Mouse (Mus musculus): ENCODE measurements at regions not wholly inside any gene's neighbourhood (a gene's known extent, or its start where the extent isn't known, plus 50 kb on each side); places are given as distances from the start of the nearest gene placed in this dataset.

GRCm38 (mm10) chr10:91734691-91735090, 553.6 kb upstream of the Tmpo start:
- no peak for DNase-seq (ENCODE audit: low spot score in 2 of 2)

DNA sequence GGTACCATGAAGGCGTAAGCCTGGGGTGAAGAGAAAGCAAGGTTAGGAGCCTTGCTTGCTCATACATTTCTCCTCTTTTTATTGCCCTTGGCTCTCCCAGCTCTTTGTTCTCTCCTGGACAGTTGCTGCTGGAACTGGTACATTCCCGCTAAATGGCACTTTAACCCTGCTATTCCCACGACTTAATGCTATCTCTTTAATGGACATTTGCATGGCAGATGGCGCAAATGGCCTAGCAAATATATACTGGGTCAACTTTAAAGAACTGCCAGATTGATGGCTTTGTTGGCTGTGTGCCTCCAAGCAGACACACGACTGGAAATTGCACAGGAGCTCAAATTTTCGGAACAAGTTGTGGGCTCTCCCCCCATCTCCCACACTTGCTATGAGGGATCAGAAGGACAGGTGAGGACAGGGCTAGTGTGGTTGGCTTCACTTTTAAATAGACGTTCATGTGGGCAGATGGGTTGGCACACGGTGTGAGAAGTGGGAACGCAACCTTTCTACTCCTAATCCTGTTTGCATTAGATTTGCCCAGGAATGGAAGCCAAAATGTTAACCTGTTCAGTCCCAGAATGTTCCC, 551.0 kb upstream of the Tmpo start:
- DNase-seq (ENCODE audit: low spot score in 2 of 2): no peak

DNA sequence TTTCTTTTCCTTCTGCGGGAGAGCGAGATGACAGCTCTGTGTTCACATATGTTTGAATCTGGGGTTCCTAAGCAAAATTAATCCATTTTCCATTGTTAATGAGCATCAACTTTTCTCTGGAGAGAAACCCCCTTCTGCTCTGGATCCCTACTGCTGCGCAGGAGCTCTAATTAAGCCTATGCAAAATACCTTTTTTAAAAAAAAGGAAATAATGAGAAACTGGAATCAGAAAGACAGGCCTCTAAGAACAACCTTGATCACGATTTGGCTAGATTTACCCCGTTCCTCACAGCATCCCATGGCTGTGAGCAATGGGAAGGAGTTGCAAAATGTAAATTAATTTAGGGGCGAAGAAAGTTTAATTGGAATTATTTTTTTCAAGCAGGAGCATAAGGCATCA, 548.9 kb upstream of the Tmpo start:
- DNase-seq (ENCODE audit: low spot score in 2 of 2): no peak

DNA sequence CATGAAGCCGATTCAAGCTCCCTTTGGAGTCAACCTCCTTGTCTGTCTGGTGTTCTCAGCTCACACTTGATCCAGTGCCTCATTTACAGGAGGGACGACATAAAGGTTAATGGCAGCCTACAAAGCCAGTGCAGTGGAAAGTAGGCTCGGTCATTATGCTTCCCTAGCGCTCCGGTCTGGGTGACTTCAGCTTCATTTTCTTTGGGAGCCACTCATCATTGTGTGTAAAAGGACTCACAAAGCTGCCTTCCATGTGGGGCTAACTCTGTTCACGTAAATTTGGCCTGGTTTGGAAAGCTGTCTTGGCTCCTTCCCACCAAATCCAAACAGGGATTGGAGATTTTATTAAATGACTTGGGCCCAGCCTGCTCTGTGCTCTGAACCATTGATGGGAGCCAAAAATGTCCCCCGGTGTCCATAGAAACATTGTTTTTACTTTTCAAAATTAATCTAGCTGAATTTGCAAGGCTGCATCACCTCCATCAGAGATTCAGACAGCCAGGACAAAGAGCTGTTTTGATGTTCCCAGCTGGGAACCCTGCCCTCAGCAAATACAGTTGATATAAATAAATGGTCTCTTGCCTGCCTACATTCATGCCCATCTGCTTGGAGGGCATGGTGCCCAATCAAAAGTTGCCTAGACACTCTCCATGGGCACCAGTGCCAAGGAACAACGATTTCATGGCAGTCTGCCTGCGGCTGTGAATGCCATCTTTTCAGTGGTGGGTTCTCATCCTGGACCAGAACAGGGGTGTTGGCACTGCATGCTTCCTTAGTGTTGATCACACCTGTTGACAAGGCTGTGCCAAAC, 538.7 kb upstream of the Tmpo start:
- DNase-seq (ENCODE audit: low spot score in 2 of 2): peak; percentile 53 to 71

GRCm38 (mm10) chr10:91716604-91717003, 535.5 kb upstream of the Tmpo start:
- no peak for DNase-seq (ENCODE audit: low spot score in 2 of 2)

DNA sequence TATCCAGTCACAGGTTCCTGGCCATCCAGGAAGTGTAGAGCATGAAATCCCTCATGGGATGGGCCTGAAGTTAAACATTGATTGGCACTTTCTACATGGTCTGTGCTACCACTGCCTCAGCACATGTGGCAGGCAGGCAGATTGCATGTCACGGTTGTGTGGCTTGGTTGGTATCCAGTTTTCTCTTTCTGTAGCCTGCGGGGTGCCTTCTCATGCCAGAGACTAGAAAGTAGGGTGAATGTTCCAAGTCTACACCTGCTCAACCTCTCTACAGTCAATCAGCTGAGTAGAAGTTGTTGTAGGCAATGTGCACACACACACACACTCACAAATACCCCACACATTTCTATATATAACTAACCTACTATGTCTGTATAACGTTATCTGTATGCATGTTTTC, 533.5 kb upstream of the Tmpo start:
- peak in 1 of 2 experiments; percentile 4 for DNase-seq (ENCODE audit: low spot score in 2 of 2)

- DNase-seq (ENCODE audit: low spot score in 2 of 2): no peak
Measured at GRCm38 (mm10) chr10:91713529-91713928, 532.4 kb upstream of the Tmpo start.

GRCm38 (mm10) chr10:91706816-91707215, 525.7 kb upstream of the Tmpo start:
- no peak for DNase-seq (ENCODE audit: low spot score in 2 of 2)

- no peak for DNase-seq (ENCODE audit: low spot score in 2 of 2)
Measured at GRCm38 (mm10) chr10:91704751-91705150, 523.6 kb upstream of the Tmpo start.

DNA sequence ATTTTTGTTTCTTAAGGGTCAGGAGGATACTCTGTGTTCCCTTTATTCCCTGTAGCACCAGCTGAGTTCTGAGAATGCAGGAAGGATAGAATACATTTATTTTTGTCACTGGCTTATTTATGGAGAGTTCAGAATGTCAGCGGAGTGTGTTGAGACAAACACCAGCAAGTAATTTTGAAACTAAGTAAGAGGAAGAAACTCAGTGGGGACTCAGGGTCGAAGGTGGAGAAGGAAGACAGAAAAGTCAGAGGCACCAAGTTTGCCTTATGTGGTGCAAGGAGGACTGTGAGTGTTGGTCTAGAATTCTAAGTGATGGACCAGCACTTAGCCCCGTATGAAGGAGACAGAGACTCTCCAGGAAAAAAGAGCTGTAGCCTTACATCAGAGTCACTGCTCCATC, 520.7 kb upstream of the Tmpo start:
- DNase-seq (ENCODE audit: low spot score in 2 of 2): no peak

DNA sequence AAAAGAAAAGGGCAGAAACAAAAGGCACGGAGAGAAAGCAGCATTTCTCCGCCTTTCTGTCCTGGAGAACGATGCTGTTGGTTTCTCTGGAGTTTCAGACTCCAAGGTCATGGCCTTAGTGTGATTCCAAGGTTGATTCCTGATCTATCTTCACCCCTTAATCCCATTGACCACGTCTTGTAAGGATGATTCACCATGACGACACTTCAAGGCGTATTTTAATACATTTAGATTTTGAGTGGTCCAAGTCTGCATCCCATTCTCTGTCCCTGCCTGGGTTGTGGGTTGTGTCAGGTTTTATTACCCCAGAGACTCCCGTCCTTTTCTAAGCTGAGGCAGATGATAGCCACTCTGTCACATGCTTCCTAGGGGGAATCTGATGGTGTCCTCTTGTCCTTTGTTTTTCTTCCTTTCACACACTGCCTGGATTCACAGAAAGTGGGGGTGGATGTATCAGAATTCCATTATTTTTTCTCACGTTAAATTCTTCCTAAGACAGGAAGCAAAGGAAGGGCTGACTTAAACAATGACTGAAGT, 505.0 kb upstream of the Tmpo start:
- no peak for DNase-seq (ENCODE audit: low spot score in 2 of 2)

- no peak for DNase-seq (ENCODE audit: low spot score in 2 of 2)
Measured at GRCm38 (mm10) chr10:91685164-91686027, 504.3 kb upstream of the Tmpo start.

GRCm38 (mm10) chr10:91679641-91680040, 498.5 kb upstream of the Tmpo start:
- DNase-seq (ENCODE audit: low spot score in 2 of 2): no peak

DNA sequence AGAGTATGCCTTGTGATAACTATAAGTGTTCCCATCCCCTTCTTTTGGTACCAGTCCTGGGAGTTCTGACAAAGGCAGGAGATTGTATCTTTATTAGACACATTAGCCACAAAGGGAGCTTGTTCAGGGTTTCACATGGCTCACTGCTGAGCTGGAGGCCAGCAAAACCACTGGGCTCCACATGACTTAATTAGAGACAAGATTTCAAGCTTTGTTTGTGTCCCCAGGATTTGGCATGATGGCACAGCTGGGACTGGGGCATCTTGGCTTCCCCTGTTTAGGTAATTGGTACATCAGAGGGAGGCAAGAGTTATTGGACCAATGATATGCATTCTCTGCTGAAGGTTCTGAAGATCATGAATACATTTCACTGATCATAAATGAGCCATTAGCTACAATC, 456.8 kb upstream of the Tmpo start:
- DNase-seq (ENCODE audit: low spot score in 2 of 2): no peak

DNA sequence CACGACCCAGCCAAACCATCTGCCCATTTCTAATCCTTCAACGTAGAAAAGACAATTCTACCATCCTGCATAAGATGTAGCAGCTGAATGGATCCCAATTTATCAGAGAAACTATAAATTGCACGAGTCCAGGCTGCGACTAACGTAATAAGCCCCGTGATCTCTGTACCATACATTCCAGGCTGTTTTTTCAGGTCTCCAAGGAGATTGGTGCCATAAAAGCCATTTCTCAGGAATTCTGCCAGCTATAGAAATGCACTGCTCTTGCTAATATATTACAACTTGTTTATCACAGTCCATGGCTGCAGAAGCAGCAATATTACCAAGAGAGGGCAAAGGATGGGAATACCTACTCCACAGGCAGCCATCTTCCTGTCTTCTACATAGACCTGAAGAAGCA, 447.6 kb upstream of the Tmpo start:
- no peak for DNase-seq (ENCODE audit: low spot score in 2 of 2)

GRCm38 (mm10) chr10:91622281-91622680, 441.2 kb upstream of the Tmpo start:
- DNase-seq (ENCODE audit: low spot score in 2 of 2): no peak

DNA sequence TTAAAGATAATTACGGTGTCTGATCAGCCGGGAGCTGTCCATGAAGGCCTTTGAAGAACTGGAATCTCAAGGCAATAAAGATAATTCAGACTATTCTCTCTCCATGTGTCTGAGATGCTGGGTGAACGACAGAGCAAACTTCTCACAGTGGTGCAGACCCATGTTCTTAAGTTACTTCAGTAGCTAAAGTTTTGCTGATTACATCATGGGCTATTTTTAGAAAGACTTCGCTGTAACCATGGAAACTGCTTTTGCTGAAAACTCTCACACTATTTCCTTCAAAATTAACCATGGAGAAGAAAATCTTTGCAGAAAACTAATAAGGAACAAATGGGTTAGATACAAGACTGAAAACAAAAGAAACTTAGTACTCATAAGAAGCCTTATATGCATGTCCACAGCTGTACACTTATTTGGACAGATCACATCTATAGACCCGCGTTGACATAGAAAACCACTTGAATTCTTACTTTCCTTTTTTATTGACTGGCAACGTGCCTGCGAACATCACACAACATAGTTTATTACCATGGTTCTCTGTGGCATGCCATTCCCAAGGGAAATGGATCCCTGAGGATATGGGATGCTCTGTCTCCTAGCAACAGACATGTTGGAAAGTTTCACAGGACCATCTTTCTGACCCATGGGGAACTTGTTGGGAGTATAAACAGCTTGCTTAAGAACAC, 432.8 kb upstream of the Tmpo start:
- no peak for DNase-seq (ENCODE audit: low spot score in 2 of 2)

- peak in 1 of 2 experiments; percentile 33 for DNase-seq (ENCODE audit: low spot score in 2 of 2)
Measured at GRCm38 (mm10) chr10:91612052-91612451, 430.9 kb upstream of the Tmpo start.

GRCm38 (mm10) chr10:91594891-91595290, 413.8 kb upstream of the Tmpo start:
- no peak for DNase-seq (ENCODE audit: low spot score in 2 of 2)

GRCm38 (mm10) chr10:91593378-91593777, 412.3 kb upstream of the Tmpo start:
- no peak for DNase-seq (ENCODE audit: low spot score in 2 of 2)

DNA sequence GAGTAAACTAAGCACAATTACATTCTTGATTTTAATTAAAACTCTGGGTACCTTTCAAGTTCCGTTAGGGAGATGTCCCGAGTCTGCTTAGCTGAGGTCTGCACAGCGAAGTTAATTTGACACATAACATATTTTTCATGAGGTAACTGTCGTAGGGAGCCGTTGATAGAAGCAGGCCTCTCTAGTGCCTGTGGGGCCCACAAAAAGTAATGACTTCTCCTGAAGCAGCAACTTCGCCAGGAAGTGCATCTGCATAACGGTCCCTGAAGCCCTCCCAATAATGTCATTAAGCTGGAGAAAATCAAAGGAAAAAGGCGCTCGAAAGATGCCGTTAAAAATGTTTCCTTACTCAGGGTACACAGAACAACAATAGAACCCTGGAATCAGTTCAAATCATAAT, 410.7 kb upstream of the Tmpo start:
- no peak for DNase-seq (ENCODE audit: low spot score in 2 of 2)

DNA sequence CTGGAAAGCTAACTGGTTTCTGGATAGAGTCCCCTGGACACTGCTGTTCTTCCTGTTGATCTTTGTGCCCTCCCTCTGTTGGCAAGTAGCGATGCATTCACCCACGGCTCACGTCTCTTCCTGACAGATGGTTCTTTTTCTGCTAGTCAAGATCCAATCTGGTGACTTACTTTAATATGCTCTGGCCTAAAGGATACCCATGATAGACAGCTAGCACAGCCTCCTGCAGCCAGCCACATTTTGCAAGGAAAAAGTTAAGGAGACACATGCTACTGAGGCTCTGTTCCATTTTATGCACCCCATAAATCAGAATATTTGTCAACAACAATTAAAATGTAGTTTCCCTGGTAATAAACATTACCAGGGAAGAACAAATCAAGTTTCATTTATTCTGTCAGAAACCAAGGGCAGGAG, 410.3 kb upstream of the Tmpo start:
- no peak for DNase-seq (ENCODE audit: low spot score in 2 of 2)
